8 mouse cellular contexts compared by ENCODE assay signal in genomic region chr10:81580441-81581070, GRCm38 (mm10). TPM values are rescaled to one million over a fixed set of nuclear protein-coding genes. Genes with fewer than 3 reads are reported as not detected.
DNase-seq lines count a peak whose midpoint lies in the region; ATAC-seq and TF ChIP-seq lines count a peak whose summit lies in the region.

No protein-coding gene starts in this region.

- no peak overlapping the region for H3K4me3 ChIP-seq in layer of hippocampus, adult 2 months
- H3K4me3 ChIP-seq in bone marrow macrophage, adult 2 months (ENCODE audit: insufficient read depth, low read length) = peak overlapping the region; percentile 18; the same call in 1 of the 2 replicates
- H3K4me3 ChIP-seq in neural tube, embryonic 14.5 days (ENCODE audit: low read depth, low read length) = no peak overlapping the region

- peak; percentile 48 for TF ChIP-seq CTCF in layer of hippocampus, adult 2 months (conservative IDR thresholded peaks at IDR 0.05)
- no peak for TF ChIP-seq CTCF in bone marrow macrophage, adult 2 months (IDR thresholded peaks at IDR 0.05; ENCODE audit: low read depth, low read length)

- 55% methylated on average over 25 of the region's 25 CpGs for WGBS in neural tube, embryonic 14.5 days

- H3K9me3 ChIP-seq in neural tube, embryonic 14.5 days (ENCODE audit: control insufficient read depth, low read length) = no peaks in the 10 kb centered on the region

- H3K27ac ChIP-seq in layer of hippocampus, adult 2 months = no peak overlapping the region
- H3K27ac ChIP-seq in bone marrow macrophage, adult 2 months (ENCODE audit: insufficient read depth, low read depth, low read length) = no peak overlapping the region
- H3K27ac ChIP-seq in neural tube, embryonic 14.5 days (ENCODE audit: low read depth, low read length) = no peak overlapping the region

- no peak overlapping the region for H3K4me2 ChIP-seq in neural tube, embryonic 14.5 days (ENCODE audit: low read depth, low read length)

- H3K9ac ChIP-seq in neural tube, embryonic 14.5 days (replicated peaks; ENCODE audit: low read depth, low read length) = 0 out of 2 replicates have a peak overlapping the region, but pooled peaks have one; percentile 11

- ATAC-seq in neural tube, embryonic 14.5 days (ENCODE audit: low read depth) = no peak

- no peak for DNase-seq in layer of hippocampus, adult 2 months (ENCODE audit: low spot score in 2 of 2)
- DNase-seq in layer of hippocampus, postnatal 10 days (ENCODE audit: low spot score in 2 of 2) = no peak
- DNase-seq in kidney, postnatal 10 days = peak; percentile 55
- no peak for DNase-seq in cerebellum, adult 11 months
- no peak for DNase-seq in spleen, adult 12 weeks (ENCODE audit: low spot score)
- no peak for DNase-seq in heart, adult 11 months

- no peaks in the 10 kb centered on the region for H3K36me3 ChIP-seq in neural tube, embryonic 14.5 days (ENCODE audit: control insufficient read depth, insufficient read depth, low read length)

- TF ChIP-seq POLR2A in bone marrow macrophage, adult 2 months (IDR thresholded peaks at IDR 0.05; ENCODE audit: borderline replicate concordance, low read depth, low read length) = no peak

- H3K4me1 ChIP-seq in bone marrow macrophage, adult 2 months (ENCODE audit: control insufficient read depth, insufficient read depth, low read length) = no peaks in the 10 kb centered on the region; the same call in 1 of the 2 replicates
- H3K4me1 ChIP-seq in neural tube, embryonic 14.5 days (ENCODE audit: control insufficient read depth, insufficient read depth, low read length) = peaks cover under 1% of the 10 kb centered on the region; the same call in 1 of the 2 replicates

- H3K27me3 ChIP-seq in neural tube, embryonic 14.5 days (ENCODE audit: control insufficient read depth, insufficient read depth, low read length) = peaks cover 24% of the 10 kb centered on the region

RNA-seq across cellular contexts. Expression of gene Tle2, which starts 6.2 kb away (rescaled TPM):
- 10 to 100 TPM; 34.0 to 46.8 TPM for total RNA-seq in layer of hippocampus, adult 2 months (2021)
- 10 to 100 TPM; 25.6 to 26.6 TPM for total RNA-seq in layer of hippocampus, postnatal 10 days (2021)
- polyA plus RNA-seq in bone marrow macrophage, adult 2 months (2012; ENCODE audit: insufficient read depth, insufficient read length, missing spikeins) = 17.9 and 24.5 TPM in 2 replicates
- 32.4 and 37.3 TPM in 2 replicates for polyA plus RNA-seq in neural tube, embryonic 14.5 days (2014; fragmentation: Nextera tagmentation; extraction: Ambion mirVana)

RNA-seq across cellular contexts. Expression of gene Tle6, which starts 20.3 kb away (rescaled TPM):
- total RNA-seq in layer of hippocampus, adult 2 months (2021) = 1 to 10 TPM; 4.1 to 5.0 TPM
- total RNA-seq in layer of hippocampus, postnatal 10 days (2021) = 1 to 10 TPM; 1.7 to 2.4 TPM
- polyA plus RNA-seq in bone marrow macrophage, adult 2 months (2012; ENCODE audit: insufficient read depth, insufficient read length, missing spikeins) = 42.3 and 47.9 TPM in 2 replicates
- 5.0 and 6.6 TPM in 2 replicates for polyA plus RNA-seq in neural tube, embryonic 14.5 days (2014; fragmentation: Nextera tagmentation; extraction: Ambion mirVana)

RNA-seq across cellular contexts. Expression of gene Aes, which starts 21.3 kb away (rescaled TPM):
- 100 to 1,000 TPM; 702 to 736 TPM for total RNA-seq in layer of hippocampus, adult 2 months (2021)
- 100 to 1,000 TPM; 582 to 612 TPM for total RNA-seq in layer of hippocampus, postnatal 10 days (2021)
- polyA plus RNA-seq in bone marrow macrophage, adult 2 months (2012; ENCODE audit: insufficient read depth, insufficient read length, missing spikeins) = 478 and 551 TPM in 2 replicates
- 347 and 599 TPM in 2 replicates for polyA plus RNA-seq in neural tube, embryonic 14.5 days (2014; fragmentation: Nextera tagmentation; extraction: Ambion mirVana)

RNA-seq across cellular contexts. Expression of gene BC025920, which starts 25.5 kb away (rescaled TPM):
- 1 to 10 TPM; 4.2 to 5.0 TPM for total RNA-seq in layer of hippocampus, adult 2 months (2021)
- 1 to 10 TPM; 2.0 TPM for total RNA-seq in layer of hippocampus, postnatal 10 days (2021)
- 0.67 and 0.78 TPM in 2 replicates for polyA plus RNA-seq in bone marrow macrophage, adult 2 months (2012; ENCODE audit: insufficient read depth, insufficient read length, missing spikeins)
- 1.0 and 1.9 TPM in 2 replicates for polyA plus RNA-seq in neural tube, embryonic 14.5 days (2014; fragmentation: Nextera tagmentation; extraction: Ambion mirVana)

RNA-seq across cellular contexts. Expression of gene Gna11, which starts 35.6 kb away (rescaled TPM):
- 100 to 1,000 TPM; 118 to 123 TPM for total RNA-seq in layer of hippocampus, adult 2 months (2021)
- total RNA-seq in layer of hippocampus, postnatal 10 days (2021) = 100 to 1,000 TPM; 124 to 125 TPM
- polyA plus RNA-seq in bone marrow macrophage, adult 2 months (2012; ENCODE audit: insufficient read depth, insufficient read length, missing spikeins) = 10.1 and 10.5 TPM in 2 replicates
- polyA plus RNA-seq in neural tube, embryonic 14.5 days (2014; fragmentation: Nextera tagmentation; extraction: Ambion mirVana) = 81.1 and 89.8 TPM in 2 replicates
